Mouse (Mus musculus) cerebral cortex, adult 2 months (tissue): Measurements from ENCODE around the gene Stard10.

Source experiments
- WGBS: fragments of 180-500 bp; shearing (Covaris S2); methylation state at CpG from one replicate; pipeline ENCODE4 v1.1.7; 2018; 5-methylcytosine and 5-hydroxymethylcytosine counted together

Stard10 gene

GRCm38 (mm10) chr7:101373082-101373481, 56.2 kb downstream of the Stard10 start:
- 89% methylated on average over 26 of the region's 26 CpGs for WGBS

GRCm38 (mm10) chr7:101376701-101377340, 59.9 kb downstream of the Stard10 start:
- WGBS: 70% methylated on average over 10 of the region's 10 CpGs

GRCm38 (mm10) chr7:101377741-101378262, 60.9 kb downstream of the Stard10 start:
- 54% methylated on average over 7 of the region's 7 CpGs for WGBS

- WGBS: 78% methylated on average over 3 of the region's 3 CpGs
Observed at GRCm38 (mm10) chr7:101378285-101378684, 61.4 kb downstream of the Stard10 start.

GRCm38 (mm10) chr7:101378796-101379465, 62.0 kb downstream of the Stard10 start:
- WGBS: 60% methylated on average over 5 of the region's 5 CpGs

DNA sequence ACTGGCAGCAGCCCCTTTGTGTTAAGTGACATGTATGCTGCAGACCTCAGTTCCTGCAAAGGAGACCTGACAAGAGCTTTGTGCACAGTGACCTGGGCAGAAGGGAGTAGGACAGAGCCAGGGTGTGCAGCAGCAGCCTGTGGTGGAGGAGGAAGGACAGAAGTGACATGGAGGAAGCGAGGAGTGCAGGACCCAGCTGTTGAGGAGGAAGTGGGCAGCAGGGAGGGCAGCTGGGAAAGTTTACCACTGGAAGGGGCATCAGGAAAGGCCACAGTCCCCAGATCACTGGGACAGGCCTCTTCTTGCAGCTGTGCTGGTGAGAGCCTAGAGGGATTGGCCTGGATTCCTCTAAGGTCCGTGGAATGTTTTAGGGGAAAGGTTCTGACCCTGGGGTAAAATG, 62.8 kb downstream of the Stard10 start:
- WGBS: 81% methylated on average over 2 of the region's 2 CpGs

GRCm38 (mm10) chr7:101381512-101381911, 64.6 kb downstream of the Stard10 start:
- WGBS: 85% methylated on average over 6 of the region's 6 CpGs

DNA sequence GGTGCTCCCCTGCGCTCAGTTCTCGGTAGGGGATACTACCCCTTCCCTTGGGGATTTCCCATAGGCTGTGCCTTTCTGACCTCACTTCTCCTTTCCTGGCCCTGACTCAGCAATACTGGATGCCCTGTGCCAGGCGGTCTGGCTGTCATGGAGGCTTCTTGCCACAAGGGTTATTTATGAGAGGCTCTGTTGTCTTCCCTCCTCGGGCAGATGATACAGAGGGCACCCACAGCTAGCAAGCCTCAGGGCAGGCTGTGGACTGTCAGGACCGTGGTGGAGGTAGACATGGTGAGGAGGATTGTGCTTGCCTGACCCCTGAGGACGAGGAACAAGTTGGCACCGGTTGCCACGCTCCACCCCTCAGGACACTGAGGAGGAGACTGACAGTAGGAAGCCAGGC, 65.5 kb downstream of the Stard10 start:
- WGBS: 66% methylated on average over 8 of the region's 8 CpGs

DNA sequence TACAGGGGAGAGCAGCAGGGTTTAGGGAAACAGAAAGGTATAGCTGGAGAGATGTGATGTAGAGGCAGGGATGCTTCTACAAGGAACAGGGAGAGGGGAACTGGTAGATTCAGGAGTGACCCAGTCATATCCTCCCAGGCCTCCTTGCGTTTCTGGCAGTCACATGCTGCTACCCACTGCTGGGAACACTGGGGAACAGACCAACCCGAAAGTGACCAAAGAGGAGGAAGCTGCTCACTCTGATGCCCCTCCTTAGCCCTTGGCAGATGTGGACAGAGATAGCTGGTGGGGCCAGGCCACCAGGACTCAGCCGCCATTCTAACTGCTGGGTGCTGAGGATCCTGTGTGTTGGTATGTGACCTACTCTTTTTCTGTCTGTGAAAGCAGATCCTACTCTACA, 66.9 kb downstream of the Stard10 start:
- 68% methylated on average over 3 of the region's 3 CpGs for WGBS

- WGBS: 73% methylated on average over 10 of the region's 10 CpGs
Observed at GRCm38 (mm10) chr7:101384931-101385330, 68.0 kb downstream of the Stard10 start.

- 67% methylated on average over 6 of the region's 6 CpGs for WGBS
Observed at GRCm38 (mm10) chr7:101385331-101385733, 68.4 kb downstream of the Stard10 start.

DNA sequence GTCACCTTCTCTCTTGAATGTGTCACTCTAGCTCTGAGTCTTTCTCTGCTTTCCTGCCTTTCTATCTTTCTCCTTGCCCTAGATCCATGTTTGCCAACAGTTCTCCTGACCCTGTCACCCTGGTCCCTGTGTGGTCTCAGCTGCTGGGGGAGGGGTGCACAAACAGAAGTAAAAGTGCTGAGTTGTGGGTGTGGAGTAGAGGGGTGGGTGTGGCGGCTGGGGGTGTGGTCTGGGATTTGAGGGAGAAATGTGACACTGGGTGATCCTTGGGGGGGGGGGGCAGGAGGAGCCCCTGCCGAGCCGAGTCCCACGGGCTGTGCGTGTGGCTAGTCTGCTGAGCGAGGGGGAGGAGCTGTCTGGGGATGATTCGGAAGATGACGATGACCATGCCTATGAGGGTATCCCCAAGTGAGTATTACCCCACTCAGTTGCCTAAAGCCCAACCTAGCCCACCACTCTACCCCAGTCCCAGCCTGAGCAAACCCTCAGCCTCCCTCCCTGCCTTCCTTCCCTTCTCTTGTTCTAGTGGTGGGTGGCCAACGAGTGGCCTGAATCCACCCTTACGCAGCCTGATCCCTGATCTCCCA, 69.1 kb downstream of the Stard10 start:
- WGBS: 69% methylated on average over 10 of the region's 10 CpGs

GRCm38 (mm10) chr7:101389256-101389655, 72.4 kb downstream of the Stard10 start:
- 90% methylated on average over 6 of the region's 6 CpGs for WGBS

DNA sequence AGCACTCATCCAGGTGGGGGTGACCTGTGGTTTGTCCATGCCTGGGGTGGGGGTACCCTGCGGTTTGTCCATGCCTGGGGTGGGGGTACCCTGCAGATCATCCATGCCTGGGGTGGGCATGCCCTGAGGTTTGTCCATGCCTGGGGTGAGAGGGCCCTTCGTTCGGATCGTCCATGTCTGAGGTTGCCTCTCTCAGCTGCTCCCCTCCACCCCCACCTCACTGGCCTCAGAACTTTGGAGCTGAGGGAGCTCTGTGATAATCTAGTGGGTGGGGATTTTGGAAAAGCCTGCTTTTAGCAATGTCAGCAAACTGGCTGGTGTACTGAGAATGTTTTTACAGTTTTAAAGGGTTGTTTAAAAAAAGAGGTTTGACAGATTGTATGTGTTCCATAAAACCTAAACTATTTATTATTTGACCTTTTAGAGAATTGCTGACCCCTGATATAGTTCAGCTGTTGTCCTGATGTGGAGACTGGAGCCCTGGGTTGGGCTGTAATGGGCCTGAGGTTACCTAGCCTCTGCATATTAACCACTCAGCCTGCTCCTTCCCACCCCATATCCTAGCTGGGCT, 75.1 kb downstream of the Stard10 start:
- WGBS: 65% methylated on average over 4 of the region's 4 CpGs

GRCm38 (mm10) chr7:101393015-101393414, 76.1 kb downstream of the Stard10 start:
- WGBS: 79% methylated on average over 4 of the region's 4 CpGs

DNA sequence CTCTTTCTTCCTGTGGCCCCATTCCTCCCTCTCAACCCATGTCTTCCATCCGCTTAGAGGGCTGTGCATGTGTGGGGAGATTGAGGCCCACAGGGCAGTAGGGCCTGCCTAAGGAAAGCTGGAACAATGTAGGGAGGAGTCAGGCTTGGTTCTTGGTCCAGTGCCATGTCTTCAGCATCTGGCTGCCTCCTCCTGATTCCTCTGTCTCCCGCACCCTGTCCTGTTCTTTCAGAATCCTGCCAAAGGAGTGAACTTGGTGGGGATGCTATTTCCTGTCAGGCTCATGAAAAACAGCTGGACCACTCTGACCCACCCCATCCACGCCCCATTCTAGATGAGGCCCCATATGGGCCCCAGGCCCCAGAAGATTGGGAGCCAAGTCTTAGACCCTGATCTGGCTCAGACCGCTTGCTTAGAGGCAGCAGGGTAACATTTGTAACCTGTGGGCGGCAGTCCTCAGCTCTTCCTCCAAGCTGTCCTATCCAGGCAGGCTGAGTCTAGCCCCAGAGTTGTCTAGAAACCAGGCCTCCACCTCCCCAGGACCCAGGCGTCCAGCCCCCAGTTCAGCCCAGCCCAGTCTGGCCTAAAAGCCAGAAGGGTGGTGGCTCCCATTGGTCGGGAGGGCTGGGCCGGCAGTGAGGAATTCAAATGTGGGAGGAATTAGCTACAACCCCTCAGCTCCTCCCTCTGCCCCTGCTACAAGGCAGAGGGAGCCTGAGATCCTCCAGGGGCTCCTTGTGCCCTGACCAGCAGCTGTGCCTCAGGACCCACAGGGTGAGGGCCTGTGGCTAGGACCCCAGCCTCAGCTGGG, 77.0 kb downstream of the Stard10 start:
- WGBS: 60% methylated on average over 8 of the region's 8 CpGs

DNA sequence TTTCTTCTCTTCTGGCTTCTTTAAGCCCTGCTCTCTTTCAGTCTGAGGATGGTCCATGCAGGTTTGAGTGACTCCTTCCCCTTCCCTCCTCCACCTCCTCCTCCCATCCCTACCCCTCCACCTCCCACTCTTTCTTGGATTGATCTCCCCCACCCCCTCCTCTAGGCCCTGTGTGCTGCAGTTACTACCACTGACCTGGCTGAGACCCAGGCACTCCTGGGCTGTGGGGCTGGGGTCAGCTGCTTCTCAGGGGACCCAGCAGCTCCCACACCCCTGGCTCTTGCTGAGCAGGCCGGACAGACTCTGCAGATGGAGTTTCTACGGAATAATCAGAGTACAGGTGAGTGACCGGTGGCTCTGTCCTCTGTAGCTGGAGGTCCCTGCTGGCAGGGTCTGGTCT, 77.7 kb downstream of the Stard10 start:
- WGBS: 86% methylated on average over 3 of the region's 3 CpGs

DNA sequence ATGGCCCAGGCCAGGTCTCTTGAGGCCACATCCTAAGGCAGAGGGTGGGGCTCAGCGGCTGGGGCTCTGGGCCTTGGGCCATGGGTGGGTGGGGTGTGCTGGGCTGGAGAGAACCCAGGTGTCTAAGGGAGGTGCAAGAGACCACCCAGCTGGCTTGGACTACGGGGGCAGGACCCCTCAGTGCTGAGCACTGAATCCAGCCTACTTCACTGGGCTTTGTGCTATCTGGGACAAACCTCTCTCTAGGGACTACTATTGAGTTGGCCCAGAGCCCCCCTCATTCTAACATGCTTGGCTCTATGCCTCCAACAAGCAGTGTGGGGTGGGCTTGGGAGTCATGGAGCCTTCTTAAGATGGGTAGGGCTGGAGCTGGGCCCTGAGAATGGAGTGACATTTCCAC, 78.6 kb downstream of the Stard10 start:
- 84% methylated on average over 2 of the region's 2 CpGs for WGBS
